Mouse (Mus musculus): ENCODE measurements at regions not wholly inside any gene's neighbourhood (a gene's known extent, or its start where the extent isn't known, plus 50 kb on each side); places are given as distances from the start of the nearest gene placed in this dataset.

DNA sequence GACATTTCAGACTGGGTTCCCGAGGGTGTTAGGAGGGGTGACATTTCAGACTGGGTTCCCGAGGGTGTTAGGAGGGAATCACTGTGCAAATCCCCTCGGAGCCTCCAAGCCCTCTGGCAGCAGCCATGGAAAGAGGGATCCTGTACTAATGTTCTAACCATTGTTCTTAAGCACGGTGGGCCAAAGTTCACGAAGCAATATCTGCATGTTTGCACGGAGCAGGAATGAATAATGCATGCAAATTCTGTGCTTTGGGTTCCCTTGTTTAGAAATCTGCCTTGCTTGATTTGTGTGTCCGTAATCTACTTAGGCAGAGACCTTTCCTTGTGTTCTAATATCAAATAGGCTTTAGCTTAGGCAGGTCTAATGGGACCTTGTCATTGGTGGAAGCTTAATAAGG, 55.9 kb upstream of the Zfp280d start:
- no peak for DNase-seq (ENCODE audit: low read depth)

GRCm38 (mm10) chr9:72219892-72220291, 54.8 kb upstream of the Zfp280d start:
- no peak for DNase-seq (ENCODE audit: low read depth)

DNA sequence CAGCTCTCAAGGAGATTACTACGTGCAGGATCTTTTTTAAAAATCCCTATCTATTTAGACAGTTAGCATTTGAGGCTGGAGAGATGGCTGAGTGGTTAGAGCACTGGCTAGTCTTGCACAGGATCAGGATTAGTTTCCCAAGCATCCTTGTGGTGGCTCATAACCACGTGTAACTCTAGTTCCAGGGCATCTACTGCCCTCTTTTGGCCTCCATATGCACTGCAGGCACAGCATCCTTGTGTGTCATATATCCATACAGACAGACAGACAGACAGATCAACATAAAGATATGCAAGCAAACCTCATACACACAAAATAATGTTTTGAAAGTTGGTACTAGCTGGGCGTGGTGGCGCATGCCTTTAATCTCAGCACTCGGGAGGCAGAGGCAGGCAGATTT, 53.3 kb upstream of the Zfp280d start:
- DNase-seq (ENCODE audit: low read depth): no peak

Measured in fibroblast of lung, adult 2 months (primary cell).